Mouse (Mus musculus) neural tube, embryonic 11.5 days (tissue): ENCODE data around the gene Cnn2. TPM values are rescaled to one million over a fixed set of nuclear protein-coding genes. Genes with fewer than 3 reads are reported as not detected.
"Not testable (repeated sequence)": the region's sequence is repeated elsewhere in the genome, so short reads cannot be mapped to it uniquely, and the experiment has no call there.

Experiments used
- ATAC-seq: fragments of 200-750 bp; cut with Nextera tagmentation; 2 replicates; pipeline ENCODE4 v1.8.0; 2017; ENCODE audit warnings: moderate number of reproducible peaks, mild to moderate bottlenecking, moderate TSS enrichment, moderate library complexity; ENCODE audit not compliant: insufficient read depth, low FRiP score, low TSS enrichment
- DNase-seq: peaks from one replicate; pipeline ENCODE4 v3.0.0-alpha.2; 2015; ENCODE audit warnings: low spot score
- H3K27ac ChIP-seq: fragments of 300-500 bp; sonication (generic); 2 replicates; pipeline ENCODE4 v1.5.1; 2014; ENCODE audit warnings: low read depth, mild to moderate bottlenecking, low read length
- H3K27me3 ChIP-seq: fragments of 300-500 bp; sonication (generic); 2 replicates; pipeline ENCODE4 v1.6.1; 2014; ENCODE audit warnings: mild to moderate bottlenecking, low read length, mixed read lengths; ENCODE audit not compliant: control insufficient read depth, insufficient read depth
- H3K36me3 ChIP-seq: fragments of 300-500 bp; sonication (generic); 2 replicates; pipeline ENCODE4 v1.6.1; 2014; ENCODE audit warnings: mild to moderate bottlenecking, low read length, moderate library complexity, mixed read lengths; ENCODE audit not compliant: control insufficient read depth, insufficient read depth
- H3K4me1 ChIP-seq: fragments of 300-500 bp; sonication (generic); 2 replicates; pipeline ENCODE4 v1.6.1; 2014; ENCODE audit warnings: low read length, mixed read lengths; ENCODE audit not compliant: control insufficient read depth, insufficient read depth
- H3K4me2 ChIP-seq: fragments of 300-500 bp; sonication (generic); 2 replicates; pipeline ENCODE4 v1.6.1; 2014; ENCODE audit warnings: low read depth, mild to moderate bottlenecking, moderate library complexity
- H3K4me3 ChIP-seq: fragments of 300-500 bp; sonication (generic); 2 replicates; pipeline ENCODE4 v1.5.1; 2014; ENCODE audit warnings: low read depth, low read length
- H3K9ac ChIP-seq: fragments of 300-500 bp; sonication (generic); 2 replicates; pipeline ENCODE4 v1.6.1; 2014; ENCODE audit warnings: mild to moderate bottlenecking, low read length
- H3K9me3 ChIP-seq: fragments of 300-500 bp; sonication (generic); 2 replicates; pipeline ENCODE4 v1.6.1; 2016; ENCODE audit warnings: low read length; ENCODE audit not compliant: control insufficient read depth
- WGBS: fragments of 180-500 bp; shearing (Covaris S2); extraction: QIAGEN DNeasy Blood & Tissue Kit; methylation state at CpG from one replicate; pipeline ENCODE4 v1.1.7; 2014; 5-methylcytosine and 5-hydroxymethylcytosine counted together
- polyA plus RNA-seq: library from polyadenylated mRNA; unstranded; fragments of >200 nt; fragmentation: Nextera tagmentation; extraction: Ambion mirVana; gene quantifications from 2 replicates; pipeline ENCODE4 v1.2.1, GENCODE M21; 2014

Cnn2 gene
- polyA plus RNA-seq, 1 experiment from 2014 or later: 167 TPM

DNA sequence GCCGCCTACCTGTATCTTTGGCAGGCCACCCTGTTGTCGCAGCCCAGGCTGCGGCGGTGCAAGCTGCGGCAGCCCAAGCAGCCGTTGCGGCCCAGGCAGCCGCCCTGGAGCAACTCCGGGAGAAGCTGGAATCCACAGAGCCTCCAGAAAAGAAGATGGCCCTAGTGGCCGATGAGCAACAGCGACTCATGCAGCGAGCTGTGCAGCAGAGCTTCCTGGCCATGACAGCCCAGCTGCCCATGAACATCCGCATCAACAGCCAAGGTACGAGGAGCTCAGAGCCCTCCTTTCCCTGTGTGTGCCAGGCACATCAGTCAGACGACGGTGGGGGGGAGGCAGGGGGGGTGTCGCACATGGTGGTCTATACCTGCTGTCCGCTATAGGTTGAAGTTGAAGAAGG lies 37.7 kb upstream of the Cnn2 start:
- DNase-seq (no peak), ATAC-seq (no peak)
- Histone ChIP-seq H3K27ac (no peak overlapping the region), H3K4me3 (no peak overlapping the region), H3K4me2 (no peak overlapping the region), H3K4me1 (peaks cover 15% of the 10 kb centered on the region), H3K9ac (no peak overlapping the region), H3K9me3 (no peaks in the 10 kb centered on the region), H3K27me3 (no peaks in the 10 kb centered on the region), H3K36me3 (peaks cover 21% of the 10 kb centered on the region)
- 88% methylated on average over 18 of the region's 18 CpGs for WGBS

DNA sequence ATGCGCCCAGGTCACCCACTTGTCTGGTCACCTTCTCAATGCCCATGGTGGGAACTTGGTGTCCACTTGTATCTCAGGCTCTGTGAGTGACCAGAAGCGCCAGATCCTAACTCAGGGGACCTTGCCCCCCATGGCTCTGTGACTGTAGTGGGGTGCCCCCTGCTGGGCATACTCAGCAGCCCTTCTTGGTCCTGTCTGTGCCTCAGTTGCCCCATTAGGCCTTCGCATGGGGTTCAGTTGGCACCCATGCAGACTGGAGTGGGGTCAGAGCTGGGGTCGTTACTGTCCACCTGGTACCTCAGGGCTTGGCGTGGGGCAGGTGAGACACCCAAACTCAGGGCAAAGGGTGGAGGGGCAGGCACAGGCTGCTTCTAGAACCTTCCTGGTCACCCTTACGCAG lies 34.4 kb upstream of the Cnn2 start:
- Histone ChIP-seq H3K9ac (no peak overlapping the region), H3K4me3 (no peak overlapping the region), H3K27ac (no peak overlapping the region), H3K27me3 (no peaks in the 10 kb centered on the region), H3K4me1 (no peaks in the 10 kb centered on the region), H3K9me3 (no peaks in the 10 kb centered on the region), H3K36me3 (peaks cover 16% of the 10 kb centered on the region), H3K4me2 (no peak overlapping the region)
- 82% methylated on average over 6 of the region's 6 CpGs for WGBS
- ATAC-seq (no peak), DNase-seq (no peak)

GRCm38 (mm10) chr10:79955691-79956090 lies 32.7 kb upstream of the Cnn2 start:
- ATAC-seq (no peak), DNase-seq (no peak)
- no peak overlapping the region for H3K4me2 ChIP-seq
- no peaks in the 10 kb centered on the region for H3K9me3 ChIP-seq
- no peaks in the 10 kb centered on the region for H3K27me3 ChIP-seq
- H3K36me3 ChIP-seq: peaks cover 11% of the 10 kb centered on the region
- 77% methylated on average over 9 of the region's 9 CpGs for WGBS
- H3K9ac ChIP-seq: no peak overlapping the region
- H3K4me3 ChIP-seq: no peak overlapping the region
- no peak overlapping the region for H3K27ac ChIP-seq
- H3K4me1 ChIP-seq: peaks cover 2% of the 10 kb centered on the region

DNA sequence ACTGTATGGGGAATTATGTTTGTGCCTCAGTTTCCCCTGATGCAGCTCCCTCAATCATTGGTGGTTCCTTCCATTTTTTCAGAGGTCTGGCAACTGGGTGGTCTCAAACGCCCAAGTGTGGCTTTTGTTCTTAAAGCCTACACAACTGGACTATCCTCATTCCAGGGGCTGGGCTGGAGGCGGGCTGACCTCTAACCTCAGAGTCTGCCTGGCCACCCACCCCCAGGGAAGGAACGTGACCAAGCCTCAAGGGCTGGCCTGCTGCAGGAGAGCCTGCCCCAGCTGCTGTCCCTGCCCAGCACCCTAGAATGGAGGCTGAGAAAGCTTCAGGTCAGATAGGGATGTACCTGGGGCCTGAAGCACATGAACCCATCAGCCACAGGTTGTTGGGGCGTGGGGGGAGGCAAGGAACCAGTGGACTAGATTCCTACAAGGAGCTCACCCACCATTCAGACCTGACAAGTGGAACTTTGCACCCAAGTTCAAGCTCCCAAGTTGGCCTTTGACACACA lies 31.7 kb upstream of the Cnn2 start:
- no peak overlapping the region for H3K27ac ChIP-seq
- H3K4me1 ChIP-seq: peaks cover 6% of the 10 kb centered on the region
- DNase-seq (no peak), ATAC-seq (no peak)
- no peaks in the 10 kb centered on the region for H3K9me3 ChIP-seq
- H3K9ac ChIP-seq: no peak overlapping the region
- peaks cover 7% of the 10 kb centered on the region for H3K36me3 ChIP-seq
- H3K27me3 ChIP-seq: no peaks in the 10 kb centered on the region
- no peak overlapping the region for H3K4me3 ChIP-seq
- no peak overlapping the region for H3K4me2 ChIP-seq
- 28% methylated on average over 4 of the region's 4 CpGs for WGBS

DNA sequence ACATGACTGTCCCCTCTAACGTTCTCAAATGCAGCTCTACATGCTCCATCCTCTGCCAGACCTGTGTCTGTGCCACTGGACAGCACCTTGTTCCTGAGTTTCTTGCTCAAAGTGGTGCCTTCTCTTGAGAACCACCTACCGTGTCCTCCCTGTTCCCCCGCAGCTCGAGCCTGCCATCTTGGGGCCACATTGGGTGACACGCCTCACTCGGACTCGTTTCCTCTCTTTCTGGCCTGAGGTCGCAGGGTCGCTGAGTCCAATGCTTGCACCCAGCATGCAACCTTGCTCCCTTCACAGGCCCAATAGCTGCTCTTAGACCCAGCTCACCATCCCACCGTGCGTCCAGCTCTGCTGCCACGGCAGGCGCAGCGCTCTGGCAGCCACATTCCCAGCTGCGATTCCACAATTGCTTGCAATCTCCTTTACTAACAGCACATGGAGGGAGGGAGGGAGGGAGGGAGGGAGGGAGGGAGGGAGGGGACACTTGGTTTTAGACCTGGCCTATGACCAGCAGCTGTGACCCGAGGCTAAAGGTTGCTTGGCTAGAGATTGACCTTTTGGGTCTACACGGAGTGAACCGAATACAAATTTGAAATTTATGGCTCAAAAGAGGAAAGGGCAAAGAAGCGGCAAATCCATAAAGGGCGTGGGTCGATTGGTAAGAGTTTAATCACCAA lies 30.1 kb upstream of the Cnn2 start:
- Histone ChIP-seq H3K4me3 (no peak overlapping the region), H3K4me2 (no peak overlapping the region), H3K9ac (peak overlapping the region; percentile 26; the same call in 1 of the 2 replicates), H3K27ac (no peak overlapping the region), H3K4me1 (peaks cover 6% of the 10 kb centered on the region), H3K36me3 (peaks cover 5% of the 10 kb centered on the region), H3K9me3 (no peaks in the 10 kb centered on the region), H3K27me3 (no peaks in the 10 kb centered on the region)
- no peak for ATAC-seq
- 4% methylated on average over 21 of the region's 21 CpGs for WGBS
- peak; percentile 81 for DNase-seq

DNA sequence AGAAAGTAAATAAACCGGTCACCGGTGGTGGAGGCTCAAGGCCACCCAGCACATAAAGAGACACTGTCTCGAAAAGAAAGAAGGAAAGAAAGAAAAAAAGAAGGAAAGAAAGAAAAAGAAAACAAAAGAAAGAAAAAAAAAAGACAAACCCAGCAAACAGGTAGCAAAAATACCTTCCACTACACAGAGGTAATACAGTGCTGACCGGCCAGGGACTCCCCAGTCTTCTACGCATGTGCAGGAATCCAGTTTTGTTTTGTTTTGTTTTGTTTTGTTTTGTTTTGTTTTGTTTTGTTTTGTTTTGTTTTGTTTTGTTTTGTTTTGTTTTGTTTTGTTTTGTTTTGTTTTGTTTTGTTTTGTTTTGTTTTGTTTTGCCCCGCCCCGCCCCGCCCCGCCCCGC lies 29.0 kb upstream of the Cnn2 start:
- not testable (repeated sequence) for H3K36me3 ChIP-seq, H3K27me3 ChIP-seq, H3K4me1 ChIP-seq, ATAC-seq, H3K4me2 ChIP-seq, H3K4me3 ChIP-seq, H3K9ac ChIP-seq, H3K9me3 ChIP-seq, DNase-seq, H3K27ac ChIP-seq
- WGBS: 39% methylated on average over 10 of the region's 10 CpGs

DNA sequence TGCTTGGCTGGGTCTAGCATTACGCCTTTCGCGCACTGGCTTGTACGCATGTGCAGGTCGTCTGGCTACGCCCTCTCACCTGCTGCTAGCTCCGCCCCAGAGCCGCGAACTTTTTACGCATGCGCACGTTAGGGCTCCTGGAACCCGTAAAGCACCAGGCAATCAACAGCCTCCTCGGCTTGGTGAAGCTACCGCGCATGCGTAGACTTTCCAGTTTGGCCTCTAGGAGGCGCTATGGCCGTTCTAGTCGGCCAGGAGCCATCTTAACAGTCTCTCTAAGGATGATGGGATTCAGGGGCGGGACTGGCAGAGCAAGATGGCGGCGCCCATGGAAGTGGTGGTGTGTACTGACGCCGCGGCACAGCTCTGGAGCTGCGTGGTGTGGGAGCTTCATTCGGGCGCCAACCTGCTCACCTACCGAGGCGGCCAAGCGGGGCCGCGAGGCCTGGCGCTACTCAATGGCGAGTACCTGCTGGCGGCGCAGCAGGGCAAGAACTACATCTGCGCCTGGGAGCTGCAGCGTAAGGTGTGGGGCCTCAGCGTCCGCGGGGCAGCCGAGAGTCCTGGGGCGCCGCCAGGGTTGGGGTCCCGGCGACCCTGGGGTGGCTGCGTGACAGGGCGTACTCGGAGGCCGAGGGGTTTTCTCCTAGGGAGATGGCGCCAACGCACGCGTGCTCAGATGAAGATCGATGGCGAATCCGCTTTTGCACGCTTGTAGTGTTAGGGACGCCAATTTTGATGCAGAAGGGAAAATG lies 28.4 kb upstream of the Cnn2 start, which contains the start of gene Wdr18:
Gene Wdr18 (plus strand): TSS at position 306 of the 755 bp plus-strand sequence.
- Histone ChIP-seq H3K4me3 (peak within 1 kb of the TSS; percentile 97), H3K9ac (peak within 1 kb of the TSS; percentile 80), H3K4me1 (peaks cover 6% of the 10 kb centered on the region), H3K36me3 (peaks cover 10% of the 10 kb centered on the region; the same call in 1 of the 2 replicates), H3K27ac (peak within 1 kb of the TSS; percentile 14; the same call in 1 of the 2 replicates), H3K4me2 (peak within 1 kb of the TSS; percentile 77), H3K9me3 (no peaks in the 10 kb centered on the region), H3K27me3 (no peaks in the 10 kb centered on the region)
- WGBS: under 1% methylated on average over 61 of the region's 61 CpGs
- DNase-seq: peak; percentile 100
- ATAC-seq: peak; percentile 90

DNA sequence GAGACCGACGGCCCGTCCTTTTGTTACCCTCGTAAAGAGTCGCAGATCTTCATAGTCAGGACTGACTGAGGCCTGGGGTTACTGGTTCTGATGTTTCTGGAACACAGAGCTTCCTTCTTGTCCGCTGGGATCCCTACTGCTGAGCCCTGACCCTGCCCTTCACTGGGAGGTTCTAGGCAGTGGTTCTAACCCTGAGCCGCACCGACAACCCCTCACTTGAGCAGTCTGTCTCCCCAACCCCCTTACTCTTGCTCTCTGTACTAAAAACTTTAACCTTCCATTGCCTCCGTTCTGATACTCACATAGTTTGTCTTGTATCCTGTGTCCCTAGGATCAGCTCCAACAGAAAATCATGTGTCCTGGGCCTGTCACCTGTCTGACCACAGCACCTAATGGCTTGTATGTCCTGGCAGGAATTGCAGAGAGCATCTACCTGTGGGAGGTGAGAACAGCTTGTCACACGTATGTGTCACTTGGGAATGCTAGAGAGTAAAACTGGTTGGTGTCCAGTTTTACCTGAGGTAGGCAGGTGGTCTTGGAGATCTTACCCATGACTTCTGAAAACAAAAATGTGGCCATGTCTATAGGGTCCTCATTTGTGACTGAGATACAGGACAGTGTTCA lies 27.6 kb upstream of the Cnn2 start:
- 19% methylated on average over 10 of the region's 10 CpGs for WGBS
- ATAC-seq: no peak; the same call in 1 of the 2 replicates
- Histone ChIP-seq H3K9me3 (no peaks in the 10 kb centered on the region), H3K9ac (peak overlapping the region; percentile 80), H3K4me2 (peak overlapping the region; percentile 77), H3K4me1 (peaks cover 6% of the 10 kb centered on the region), H3K27ac (no peak overlapping the region; the same call in 1 of the 2 replicates), H3K27me3 (no peaks in the 10 kb centered on the region), H3K36me3 (peaks cover 11% of the 10 kb centered on the region; the same call in 1 of the 2 replicates), H3K4me3 (peak overlapping the region; percentile 97)
- no peak for DNase-seq
